Mouse (Mus musculus) cerebellum, adult 2 months (tissue): ENCODE measurements around the gene C5ar2.

ENCODE experiments used
- CTCF ChIP-seq: fragments of 200-500 bp; IDR thresholded peaks from 2 replicates; pipeline ENCODE4 v1.5.1; 2011; ENCODE audit warnings: low read depth, mild to moderate bottlenecking, control low read depth, low read length, moderate library complexity, borderline replicate concordance; ENCODE audit not compliant: insufficient read depth
- POLR2A ChIP-seq: fragments of 200-500 bp; IDR thresholded peaks from 2 replicates; pipeline ENCODE4 v1.6.1; 2011; ENCODE audit warnings: low read length, control low read depth, borderline replicate concordance; ENCODE audit not compliant: insufficient read depth

DNA sequence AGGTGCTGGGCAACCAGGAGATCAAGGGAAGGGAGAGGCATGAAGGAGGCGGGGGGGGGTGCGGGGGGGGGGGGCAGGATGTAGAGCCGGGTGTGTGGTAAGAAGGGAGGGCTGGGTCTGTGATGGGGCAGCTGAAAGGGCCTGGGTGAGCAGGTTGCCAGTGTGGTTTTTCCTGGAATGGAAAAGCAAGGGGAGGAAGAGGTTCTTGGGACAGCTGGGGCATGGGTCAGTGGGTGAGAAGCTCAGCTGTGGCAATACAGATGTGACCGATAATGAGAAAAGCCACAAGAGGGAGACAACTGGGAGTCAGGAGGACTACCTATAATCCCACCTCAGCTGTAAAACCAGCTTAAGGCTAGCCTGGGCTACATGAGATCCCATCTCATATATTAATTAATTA lies 2.0 kb upstream of the C5ar2 start:
- TF ChIP-seq POLR2A: no peak
- TF ChIP-seq CTCF: no peak
